Mouse (Mus musculus): ENCODE data around the gene Agbl1. TPM values are rescaled to one million over a fixed set of nuclear protein-coding genes. Genes with fewer than 3 reads are reported as not detected.

Agbl1 gene
- polyA plus RNA-seq, 1 experiment from 2014 or later = not detected

DNA sequence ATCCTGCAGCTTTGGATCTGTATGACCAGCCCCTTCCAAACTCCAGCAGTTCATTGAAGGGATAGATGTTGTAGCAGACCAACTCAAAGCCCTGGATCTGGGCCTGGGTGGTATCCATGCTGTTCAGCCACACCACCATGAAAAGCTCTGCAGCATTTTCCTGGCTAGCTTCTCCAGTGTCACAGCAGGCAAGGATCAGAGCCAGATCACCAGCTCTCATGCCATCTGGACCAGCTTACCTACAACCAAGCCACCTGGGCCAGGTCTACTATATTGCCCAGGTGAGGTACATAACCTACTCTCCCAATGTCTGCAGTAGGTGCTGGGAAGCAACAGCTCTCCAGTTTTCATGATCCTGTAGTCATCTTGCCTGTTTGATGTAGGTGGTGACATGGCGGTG lies 884.3 kb downstream of the Agbl1 start:
- ATAC-seq (replicated peaks; ENCODE audit: extremely low read depth, insufficient read depth, low FRiP score) = no peak
- no peaks in the 10 kb centered on the region for H3K27me3 ChIP-seq (ENCODE audit: control insufficient read depth, insufficient read depth, low read length)
- no peak overlapping the region for H3K27ac ChIP-seq (ENCODE audit: low read length)
- no peaks in the 10 kb centered on the region for H3K4me1 ChIP-seq (ENCODE audit: control insufficient read depth, insufficient read depth, low read length)
- WGBS = 91% methylated on average over 1 of the region's 1 CpGs
- H3K36me3 ChIP-seq (ENCODE audit: control insufficient read depth, insufficient read depth) = no peaks in the 10 kb centered on the region
- no peak overlapping the region for H3K4me3 ChIP-seq (ENCODE audit: low read length)
- no peak overlapping the region for H3K4me2 ChIP-seq (ENCODE audit: low read depth, low read length)
- H3K9ac ChIP-seq (ENCODE audit: low read length) = no peak overlapping the region
- H3K9me3 ChIP-seq (replicated peaks; ENCODE audit: control insufficient read depth, low read length) = no peaks in the 10 kb centered on the region

DNA sequence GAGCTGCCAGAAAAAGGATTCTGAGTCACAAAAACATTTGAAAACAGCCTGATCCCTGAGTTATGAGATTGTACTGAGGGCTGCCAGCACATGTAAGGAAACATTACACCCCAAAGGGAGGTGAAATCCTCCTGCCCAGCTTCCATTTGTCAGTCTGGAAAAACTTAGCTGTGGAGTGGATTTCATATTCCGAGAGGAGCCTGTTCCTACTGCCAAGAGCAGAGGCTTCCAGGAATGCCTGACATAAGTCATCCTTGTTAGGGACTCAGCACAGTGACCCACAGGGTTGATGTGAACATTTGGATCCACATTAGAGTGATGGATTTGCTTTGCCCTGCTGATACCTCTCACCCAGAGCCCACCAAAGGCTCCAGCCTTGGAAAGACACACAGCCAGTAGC lies 899.4 kb downstream of the Agbl1 start:
- Histone ChIP-seq H3K4me1 (ENCODE audit: control insufficient read depth, insufficient read depth, low read length) (no peaks in the 10 kb centered on the region), H3K9me3 (replicated peaks; ENCODE audit: control insufficient read depth, low read length) (no peaks in the 10 kb centered on the region), H3K27me3 (ENCODE audit: control insufficient read depth, insufficient read depth, low read length) (no peaks in the 10 kb centered on the region), H3K4me2 (ENCODE audit: low read depth, low read length) (no peak overlapping the region), H3K9ac (ENCODE audit: low read length) (no peak overlapping the region), H3K36me3 (ENCODE audit: control insufficient read depth, insufficient read depth) (no peaks in the 10 kb centered on the region), H3K4me3 (ENCODE audit: low read length) (no peak overlapping the region), H3K27ac (ENCODE audit: low read length) (no peak overlapping the region)
- no peak for ATAC-seq (replicated peaks; ENCODE audit: extremely low read depth, insufficient read depth, low FRiP score)
- 52% methylated on average over 1 of the region's 1 CpGs for WGBS

DNA sequence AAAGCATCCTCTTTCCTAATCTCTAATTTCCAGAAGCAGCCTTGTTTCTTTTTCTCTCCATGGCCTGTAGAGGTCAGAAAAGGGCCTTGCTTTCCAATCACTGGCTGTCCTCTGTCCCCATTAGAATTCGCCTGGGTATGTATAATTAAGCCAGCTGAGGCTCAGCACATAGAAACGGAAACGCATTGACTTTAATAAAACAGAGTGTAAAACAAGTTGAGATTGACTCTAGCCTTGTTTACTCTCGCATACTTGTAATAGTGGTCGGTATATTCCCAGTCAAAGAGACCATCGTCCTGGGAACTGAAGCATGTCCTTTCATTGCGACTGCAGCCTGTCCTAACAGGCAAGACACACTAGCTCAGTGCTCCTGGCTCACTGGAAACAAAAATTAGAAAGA lies 902.3 kb downstream of the Agbl1 start:
- Histone ChIP-seq H3K36me3 (ENCODE audit: control insufficient read depth, insufficient read depth) (no peaks in the 10 kb centered on the region), H3K27me3 (ENCODE audit: control insufficient read depth, insufficient read depth, low read length) (no peaks in the 10 kb centered on the region), H3K27ac (ENCODE audit: low read length) (no peak overlapping the region), H3K4me2 (ENCODE audit: low read depth, low read length) (no peak overlapping the region), H3K9me3 (replicated peaks; ENCODE audit: control insufficient read depth, low read length) (no peaks in the 10 kb centered on the region), H3K4me1 (ENCODE audit: control insufficient read depth, insufficient read depth, low read length) (no peaks in the 10 kb centered on the region), H3K4me3 (ENCODE audit: low read length) (no peak overlapping the region), H3K9ac (ENCODE audit: low read length) (no peak overlapping the region)
- 0 out of 2 replicates have a peak, but pooled peaks have one; percentile 49 for ATAC-seq (replicated peaks; ENCODE audit: extremely low read depth, insufficient read depth, low FRiP score)
- WGBS = 34% methylated on average over 7 of the region's 7 CpGs

DNA sequence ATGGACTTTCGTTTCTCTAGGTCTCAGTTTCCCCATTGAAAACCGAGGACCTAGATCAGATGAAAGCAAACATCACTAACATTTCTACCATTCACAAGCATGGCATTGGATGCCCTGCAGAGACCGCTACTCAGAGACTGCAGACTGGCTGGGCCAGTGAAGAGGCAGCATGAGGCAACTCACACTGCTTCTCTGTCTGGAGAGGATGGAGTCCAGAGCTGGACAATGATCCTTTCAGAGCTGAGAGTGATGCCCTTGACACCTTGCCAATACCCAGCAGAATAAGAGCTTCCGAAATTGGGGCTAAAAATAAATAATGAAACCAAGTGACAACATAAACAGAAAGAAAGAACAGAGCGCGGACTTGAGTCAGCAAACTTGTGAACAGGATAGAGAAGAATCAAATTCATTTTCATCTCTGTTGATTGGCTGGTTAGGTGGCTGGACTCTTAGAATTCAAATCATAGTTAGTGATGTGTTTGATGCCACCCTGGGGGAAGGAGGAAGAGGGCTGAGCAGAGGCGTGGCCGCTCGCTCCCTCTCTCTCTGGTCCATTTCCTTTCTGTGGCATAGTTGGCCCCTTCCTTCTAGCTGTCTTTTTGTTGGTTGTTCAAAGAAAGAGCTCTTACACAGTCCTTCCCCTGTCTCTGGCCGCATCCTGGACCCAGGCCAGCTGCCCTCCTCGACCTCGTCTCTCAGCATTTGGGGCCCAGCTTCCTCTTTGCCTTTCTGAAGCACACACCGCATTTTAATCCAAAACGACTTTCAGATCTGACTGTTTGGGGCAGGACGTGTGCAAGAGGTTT lies 903.1 kb downstream of the Agbl1 start:
- H3K4me3 ChIP-seq (ENCODE audit: low read length) = no peak overlapping the region
- no peaks in the 10 kb centered on the region for H3K36me3 ChIP-seq (ENCODE audit: control insufficient read depth, insufficient read depth)
- H3K9ac ChIP-seq (ENCODE audit: low read length) = no peak overlapping the region
- no peaks in the 10 kb centered on the region for H3K27me3 ChIP-seq (ENCODE audit: control insufficient read depth, insufficient read depth, low read length)
- no peak overlapping the region for H3K4me2 ChIP-seq (ENCODE audit: low read depth, low read length)
- H3K4me1 ChIP-seq (ENCODE audit: control insufficient read depth, insufficient read depth, low read length) = no peaks in the 10 kb centered on the region
- no peak overlapping the region for H3K27ac ChIP-seq (ENCODE audit: low read length)
- 46% methylated on average over 15 of the region's 15 CpGs for WGBS
- no peaks in the 10 kb centered on the region for H3K9me3 ChIP-seq (replicated peaks; ENCODE audit: control insufficient read depth, low read length)
- peak; percentile 58 for ATAC-seq (replicated peaks; ENCODE audit: extremely low read depth, insufficient read depth, low FRiP score)

DNA sequence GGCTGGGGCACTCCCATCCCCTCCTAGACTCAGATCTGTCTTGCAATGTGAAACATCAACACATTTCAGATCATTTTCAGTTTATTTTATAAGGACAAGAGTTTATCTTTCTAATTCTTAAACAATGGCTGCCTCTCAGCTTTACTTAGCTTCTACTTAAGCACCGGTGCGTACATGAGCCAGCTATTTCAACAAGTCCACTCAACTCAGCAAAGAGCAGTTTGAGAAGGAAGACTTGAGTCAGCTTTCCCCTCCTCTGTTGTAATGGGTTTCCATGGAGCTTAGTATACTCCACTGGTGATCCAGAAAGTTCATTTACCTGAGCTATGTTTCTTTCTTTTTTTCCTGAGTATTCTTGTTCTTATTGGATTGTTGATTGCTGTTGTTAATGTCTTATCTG lies 905.2 kb downstream of the Agbl1 start:
- WGBS = 75% methylated on average over 2 of the region's 2 CpGs
- H3K27me3 ChIP-seq (ENCODE audit: control insufficient read depth, insufficient read depth, low read length) = no peaks in the 10 kb centered on the region
- H3K4me3 ChIP-seq (ENCODE audit: low read length) = no peak overlapping the region
- ATAC-seq (replicated peaks; ENCODE audit: extremely low read depth, insufficient read depth, low FRiP score) = no peak
- no peaks in the 10 kb centered on the region for H3K36me3 ChIP-seq (ENCODE audit: control insufficient read depth, insufficient read depth)
- no peak overlapping the region for H3K9ac ChIP-seq (ENCODE audit: low read length)
- no peaks in the 10 kb centered on the region for H3K4me1 ChIP-seq (ENCODE audit: control insufficient read depth, insufficient read depth, low read length)
- no peak overlapping the region for H3K4me2 ChIP-seq (ENCODE audit: low read depth, low read length)
- no peak overlapping the region for H3K27ac ChIP-seq (ENCODE audit: low read length)
- H3K9me3 ChIP-seq (replicated peaks; ENCODE audit: control insufficient read depth, low read length) = no peaks in the 10 kb centered on the region

DNA sequence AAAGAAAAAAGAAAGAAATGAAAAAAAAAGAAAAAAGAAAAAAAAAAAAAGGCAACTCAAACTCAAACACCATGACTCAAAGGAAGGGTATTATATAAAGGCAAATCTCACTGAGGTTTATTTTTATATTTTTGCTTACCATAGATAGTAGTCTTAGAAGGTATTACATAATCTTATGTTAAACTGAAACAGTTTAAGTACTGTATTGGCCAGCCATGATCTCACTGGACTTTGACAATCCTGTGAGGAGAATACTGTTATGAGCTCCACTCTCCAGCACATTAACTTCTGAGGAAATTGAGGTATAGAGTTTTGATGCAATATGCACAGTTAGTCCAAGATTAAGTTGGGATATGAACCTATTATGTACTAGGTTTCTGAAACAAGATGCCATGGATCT lies 909.0 kb downstream of the Agbl1 start:
- no peak for ATAC-seq (replicated peaks; ENCODE audit: extremely low read depth, insufficient read depth, low FRiP score)
- Histone ChIP-seq H3K4me1 (ENCODE audit: control insufficient read depth, insufficient read depth, low read length) (no peaks in the 10 kb centered on the region), H3K4me2 (ENCODE audit: low read depth, low read length) (no peak overlapping the region), H3K36me3 (ENCODE audit: control insufficient read depth, insufficient read depth) (no peaks in the 10 kb centered on the region), H3K4me3 (ENCODE audit: low read length) (no peak overlapping the region), H3K27me3 (ENCODE audit: control insufficient read depth, insufficient read depth, low read length) (no peaks in the 10 kb centered on the region), H3K9me3 (replicated peaks; ENCODE audit: control insufficient read depth, low read length) (no peaks in the 10 kb centered on the region), H3K27ac (ENCODE audit: low read length) (no peak overlapping the region), H3K9ac (ENCODE audit: low read length) (no peak overlapping the region)

DNA sequence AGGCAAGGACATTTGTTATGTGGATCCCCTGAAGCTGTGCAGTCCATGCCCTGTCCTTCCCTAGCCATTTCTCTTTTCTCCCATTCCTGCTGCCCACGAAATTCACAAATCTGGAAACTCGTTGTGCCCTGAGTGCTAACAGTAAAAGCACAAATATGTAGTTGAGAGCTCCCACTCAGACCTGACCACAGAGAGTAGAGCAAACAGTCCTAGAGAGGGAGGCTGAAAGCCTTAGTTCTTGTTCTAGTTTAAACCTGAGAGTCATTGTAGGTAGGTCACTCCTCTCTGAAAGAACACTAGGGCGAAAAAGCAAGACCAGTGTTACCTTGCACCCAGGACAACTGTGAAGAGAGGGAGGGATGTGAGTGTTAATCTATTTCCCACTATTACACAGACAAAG lies 917.8 kb downstream of the Agbl1 start:
- H3K4me1 ChIP-seq (ENCODE audit: control insufficient read depth, insufficient read depth, low read length) = no peaks in the 10 kb centered on the region
- no peaks in the 10 kb centered on the region for H3K36me3 ChIP-seq (ENCODE audit: control insufficient read depth, insufficient read depth)
- no peak overlapping the region for H3K4me2 ChIP-seq (ENCODE audit: low read depth, low read length)
- no peak overlapping the region for H3K9ac ChIP-seq (ENCODE audit: low read length)
- no peaks in the 10 kb centered on the region for H3K9me3 ChIP-seq (replicated peaks; ENCODE audit: control insufficient read depth, low read length)
- no peaks in the 10 kb centered on the region for H3K27me3 ChIP-seq (ENCODE audit: control insufficient read depth, insufficient read depth, low read length)
- no peak overlapping the region for H3K27ac ChIP-seq (ENCODE audit: low read length)
- no peak overlapping the region for H3K4me3 ChIP-seq (ENCODE audit: low read length)
- 64% methylated on average over 3 of the region's 3 CpGs for WGBS
- no peak for ATAC-seq (replicated peaks; ENCODE audit: extremely low read depth, insufficient read depth, low FRiP score)

DNA sequence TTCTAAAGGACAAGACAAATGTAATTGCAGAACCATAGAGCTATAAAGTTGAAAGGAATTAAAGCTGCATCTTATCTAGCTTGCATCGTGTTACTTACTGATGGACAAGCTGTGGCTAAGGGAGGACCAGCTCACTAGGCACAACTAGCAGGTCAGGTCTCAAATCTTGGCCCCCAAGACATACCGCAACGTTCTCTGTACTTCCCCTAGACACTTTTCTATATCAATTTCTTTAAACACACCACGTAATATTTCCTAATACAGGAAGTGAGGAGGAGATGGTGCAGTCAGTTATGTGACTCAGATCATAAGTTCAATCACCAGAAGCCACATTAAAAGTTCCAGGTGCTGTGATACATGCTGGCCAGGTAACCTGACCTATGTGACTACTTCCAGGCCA lies 919.1 kb downstream of the Agbl1 start:
- Histone ChIP-seq H3K4me1 (ENCODE audit: control insufficient read depth, insufficient read depth, low read length) (no peaks in the 10 kb centered on the region), H3K27me3 (ENCODE audit: control insufficient read depth, insufficient read depth, low read length) (no peaks in the 10 kb centered on the region), H3K4me3 (ENCODE audit: low read length) (no peak overlapping the region), H3K27ac (ENCODE audit: low read length) (no peak overlapping the region), H3K4me2 (ENCODE audit: low read depth, low read length) (no peak overlapping the region), H3K9ac (ENCODE audit: low read length) (no peak overlapping the region), H3K36me3 (ENCODE audit: control insufficient read depth, insufficient read depth) (no peaks in the 10 kb centered on the region), H3K9me3 (replicated peaks; ENCODE audit: control insufficient read depth, low read length) (no peaks in the 10 kb centered on the region)
- ATAC-seq (replicated peaks; ENCODE audit: extremely low read depth, insufficient read depth, low FRiP score) = no peak
- WGBS = 72% methylated on average over 4 of the region's 4 CpGs

DNA sequence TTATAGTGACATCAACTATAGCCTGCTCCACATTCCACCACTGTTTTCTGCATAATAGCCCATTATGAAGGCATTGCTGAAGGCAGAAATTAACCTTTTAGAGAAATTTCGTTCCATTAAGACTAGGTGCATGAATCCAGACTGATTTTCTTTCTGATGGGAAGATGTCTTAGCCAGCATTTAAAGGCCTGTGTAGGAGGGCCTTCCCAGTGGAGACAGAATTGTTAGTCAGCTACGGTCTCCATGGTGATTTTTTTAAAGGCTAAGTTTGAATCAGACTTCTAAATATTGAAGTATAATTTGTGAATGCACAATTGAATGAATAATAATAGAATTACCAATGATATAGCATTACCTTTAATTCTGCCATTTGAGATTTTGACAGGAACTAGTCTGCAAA lies 920.2 kb downstream of the Agbl1 start:
- no peak overlapping the region for H3K27ac ChIP-seq (ENCODE audit: low read length)

More for the DNA sequence above, 920.2 kb downstream of the Agbl1 start:
- no peak overlapping the region for H3K9ac ChIP-seq (ENCODE audit: low read length)
- no peak overlapping the region for H3K4me3 ChIP-seq (ENCODE audit: low read length)
- H3K4me2 ChIP-seq (ENCODE audit: low read depth, low read length) = no peak overlapping the region
- no peaks in the 10 kb centered on the region for H3K36me3 ChIP-seq (ENCODE audit: control insufficient read depth, insufficient read depth)
- no peaks in the 10 kb centered on the region for H3K27me3 ChIP-seq (ENCODE audit: control insufficient read depth, insufficient read depth, low read length)
- ATAC-seq (replicated peaks; ENCODE audit: extremely low read depth, insufficient read depth, low FRiP score) = no peak
- no peaks in the 10 kb centered on the region for H3K4me1 ChIP-seq (ENCODE audit: control insufficient read depth, insufficient read depth, low read length)
- WGBS = 76% methylated on average over 2 of the region's 2 CpGs
- no peaks in the 10 kb centered on the region for H3K9me3 ChIP-seq (replicated peaks; ENCODE audit: control insufficient read depth, low read length)

Measured in heart, embryonic 16.5 days (tissue).